Mouse (Mus musculus) MEL (cell line): Measurements from ENCODE around the gene Fars2. TPM values are rescaled to one million over a fixed set of nuclear protein-coding genes. Genes with fewer than 3 reads are reported as not detected.

Experiments
- DNase-seq: peaks from one replicate; pipeline ENCODE4 v3.0.0; 2011; ENCODE audit warnings: low read depth, low spot score
- H3K27ac ChIP-seq: 2 replicates; pipeline ENCODE4 v1.5.1; 2012; ENCODE audit warnings: low read depth, mild to moderate bottlenecking, control low read depth, low read length, moderate library complexity; ENCODE audit not compliant: control insufficient read depth
- H3K27me3 ChIP-seq, 2 experiments: fragments of 150-350 bp in 1 of 2; sonication (generic) in 1 of 2; 2 replicates each; pipeline ENCODE4 v1.6.1; 2012; ENCODE audit warnings: low read length in 2 of 2, mild to moderate bottlenecking in 2 of 2, improper control_type of control experiment in 1 of 2, moderate library complexity in 1 of 2; ENCODE audit not compliant: insufficient read depth in 2 of 2, control insufficient read depth in 1 of 2
- H3K36me3 ChIP-seq, 2 experiments: 2 replicates each; pipeline ENCODE4 v1.6.1; 2012 to 2014; ENCODE audit warnings: low read length in 2 of 2, improper control_type of control experiment in 1 of 2, inconsistent platforms in 1 of 2, mild to moderate bottlenecking in 1 of 2; ENCODE audit not compliant: insufficient read depth in 2 of 2, control insufficient read depth in 1 of 2
- H3K4me1 ChIP-seq, 2 experiments: fragments of 150-350 bp in 1 of 2; sonication (generic) in 1 of 2; 2 replicates each; pipeline ENCODE4 v1.6.1; 2012; ENCODE audit warnings: low read length in 2 of 2, improper control_type of control experiment in 1 of 2, mild to moderate bottlenecking in 1 of 2; ENCODE audit not compliant: insufficient read depth in 2 of 2, control insufficient read depth in 1 of 2
- H3K4me3 ChIP-seq, 2 experiments: fragments of 150-350 bp in 1 of 2; sonication (generic) in 1 of 2; 2 replicates each; pipeline ENCODE4 v1.5.1; 2012; ENCODE audit warnings: low read depth in 2 of 2, low read length in 2 of 2, mild to moderate bottlenecking in 2 of 2, moderate library complexity in 2 of 2, control low read depth in 1 of 2, improper control_type of control experiment in 1 of 2; ENCODE audit not compliant: control insufficient read depth in 1 of 2, insufficient read depth in 1 of 2
- H3K79me2 ChIP-seq: 2 replicates; pipeline ENCODE4 v1.6.1; 2012; ENCODE audit warnings: mild to moderate bottlenecking, low read length, moderate library complexity; ENCODE audit not compliant: control insufficient read depth, poor library complexity, insufficient read depth
- H3K9ac ChIP-seq: 2 replicates; pipeline ENCODE4 v1.6.1; 2012; ENCODE audit warnings: low read depth, mild to moderate bottlenecking, control low read depth, low read length, moderate library complexity; ENCODE audit not compliant: control insufficient read depth, poor library complexity, severe bottlenecking
- H3K9me3 ChIP-seq: fragments of 150-350 bp; sonication (generic); replicated peaks from 2 replicates; pipeline ENCODE4 v1.6.1; 2012; ENCODE audit warnings: mild to moderate bottlenecking, low read length, improper control_type of control experiment, moderate library complexity; ENCODE audit not compliant: insufficient read depth
- GABPA ChIP-seq: IDR thresholded peaks from 2 replicates; pipeline ENCODE4 v1.6.1; 2012; ENCODE audit warnings: low read depth, mild to moderate bottlenecking, inconsistent platforms, low read length, improper control_type of control experiment, moderate library complexity
- GATA1 ChIP-seq: IDR thresholded peaks from 2 replicates; pipeline ENCODE4 v1.6.1; 2011; ENCODE audit warnings: low read depth, low read length, improper control_type of control experiment
- HCFC1 ChIP-seq: IDR thresholded peaks from 2 replicates; pipeline ENCODE4 v1.6.1; 2012; ENCODE audit warnings: low read depth, mild to moderate bottlenecking, inconsistent platforms, low read length, improper control_type of control experiment, moderate library complexity
- KAT2A ChIP-seq: conservative IDR thresholded peaks from 2 replicates; pipeline ENCODE4 v1.6.1; 2012; ENCODE audit warnings: low read depth, low read length, improper control_type of control experiment, inconsistent platforms
- MAZ ChIP-seq: IDR thresholded peaks from 2 replicates; pipeline ENCODE4 v1.6.1; 2012; ENCODE audit warnings: low read depth, mild to moderate bottlenecking, inconsistent platforms, low read length, improper control_type of control experiment
- MYC ChIP-seq: IDR thresholded peaks from 2 replicates; pipeline ENCODE4 v1.6.1; 2011; ENCODE audit warnings: low read depth, mild to moderate bottlenecking, low read length, improper control_type of control experiment, moderate library complexity
- NELFE ChIP-seq: IDR thresholded peaks from 2 replicates; pipeline ENCODE4 v1.6.1; 2011; ENCODE audit warnings: low read depth, low read length, improper control_type of control experiment
- POLR2AphosphoS2 ChIP-seq: IDR thresholded peaks from 2 replicates; pipeline ENCODE4 v1.6.1; 2011; ENCODE audit warnings: low read length, improper control_type of control experiment
- RCOR1 ChIP-seq: IDR thresholded peaks from 2 replicates; pipeline ENCODE4 v1.6.1; 2012; ENCODE audit warnings: low read depth, mild to moderate bottlenecking, inconsistent platforms, low read length, improper control_type of control experiment
- SIN3A ChIP-seq: IDR thresholded peaks from 2 replicates; pipeline ENCODE4 v1.6.1; 2012; ENCODE audit warnings: low read length, improper control_type of control experiment, inconsistent platforms
- SMC3 ChIP-seq: IDR thresholded peaks from 2 replicates; pipeline ENCODE4 v1.6.1; 2011; ENCODE audit warnings: low read depth, low read length, improper control_type of control experiment
- TAL1 ChIP-seq: IDR thresholded peaks from 2 replicates; pipeline ENCODE4 v1.6.1; 2012; ENCODE audit warnings: mild to moderate bottlenecking, inconsistent platforms, low read length, moderate library complexity, mixed read lengths
- TCF12 ChIP-seq: IDR thresholded peaks from 2 replicates; pipeline ENCODE4 v1.6.1; 2014; ENCODE audit warnings: low read depth, mild to moderate bottlenecking, inconsistent platforms, low read length, improper control_type of control experiment, moderate library complexity
- UBTF ChIP-seq: IDR thresholded peaks from 2 replicates; pipeline ENCODE4 v1.6.1; 2012; ENCODE audit warnings: low read depth, mild to moderate bottlenecking, inconsistent platforms, low read length, improper control_type of control experiment, moderate library complexity, borderline replicate concordance; ENCODE audit not compliant: insufficient read depth
- USF2 ChIP-seq, 2 experiments: IDR thresholded peaks; 2 replicates each; pipeline ENCODE4 v1.6.1; 2011 to 2012; ENCODE audit warnings: improper control_type of control experiment in 2 of 2, low read length in 2 of 2, borderline replicate concordance in 1 of 2, inconsistent platforms in 1 of 2, low read depth in 1 of 2, mild to moderate bottlenecking in 1 of 2; ENCODE audit not compliant: insufficient read depth in 1 of 2
- ZC3H11A ChIP-seq: IDR thresholded peaks from 2 replicates; pipeline ENCODE4 v1.6.1; 2012; ENCODE audit warnings: low read depth, mild to moderate bottlenecking, inconsistent platforms, low read length, improper control_type of control experiment
- ZKSCAN1 ChIP-seq: IDR thresholded peaks from 2 replicates; pipeline ENCODE4 v1.6.1; 2012; ENCODE audit warnings: low read depth, mild to moderate bottlenecking, inconsistent platforms, low read length, improper control_type of control experiment, moderate library complexity
- polyA plus RNA-seq, 2 experiments: library from polyadenylated mRNA; stranded (reverse) in 1 of 2; unstranded in 1 of 2; fragments of >175 nt in 1 of 2; fragments of >200 nt in 1 of 2; gene quantifications; 2 replicates each; pipeline versions ENCODE4 v1.2.1 to v1.2.4; 2012; ENCODE audit warnings: low replicate concordance in 2 of 2, low read depth in 1 of 2; ENCODE audit not compliant: insufficient read length in 2 of 2, insufficient read depth in 1 of 2, missing spikeins in 1 of 2
- total RNA-seq: library from RNA; depleted of rRNA; stranded (reverse); fragments of 300-350 nt; gene quantifications from 2 replicates; pipeline ENCODE4 v1.2.3, GENCODE M21; 2012

The Fars2 gene
- total and polyA plus RNA-seq, 3 experiments, result 32.6 to 39.2 TPM; not detected in 1

- Histone ChIP-seq H3K79me2 (no peaks in the 10 kb centered on the region), H3K4me1 (no peaks in the 10 kb centered on the region), H3K4me3 (no peak overlapping the region), H3K27ac (no peak overlapping the region), H3K9me3 (no peaks in the 10 kb centered on the region), H3K36me3 (no peaks in the 10 kb centered on the region), H3K9ac (no peak overlapping the region), H3K27me3 (no peaks in the 10 kb centered on the region)
- no peak for DNase-seq
- TF ChIP-seq GATA1, result no peak
- TF ChIP-seq TCF12, result no peak
- no peak for TF ChIP-seq KAT2A
- TF ChIP-seq UBTF, result no peak
Observed at GRCm38 (mm10) chr13:36430420-36431114, 313.4 kb downstream of the Fars2 start.

GRCm38 (mm10) chr13:36431974-36432518, 314.8 kb downstream of the Fars2 start:
- H3K27me3 ChIP-seq, result no peaks in the 10 kb centered on the region
- TF ChIP-seq ZC3H11A, result no peak
- no peak for TF ChIP-seq TAL1
- no peak for TF ChIP-seq GABPA
- TF ChIP-seq SMC3, result no peak
- TF ChIP-seq USF2 (IDR thresholded peaks at IDR 0.05; ENCODE audit: borderline replicate concordance in 1 of 2, insufficient read depth in 1 of 2, low read depth in 1 of 2, low read length in 2 of 2), result no peak
- no peak for TF ChIP-seq NELFE
- TF ChIP-seq POLR2AphosphoS2, result no peak
- TF ChIP-seq RCOR1, result no peak
- no peak for TF ChIP-seq MAZ
- no peak for TF ChIP-seq ZKSCAN1
- TF ChIP-seq HCFC1, result no peak
- TF ChIP-seq MYC, result no peak
- no peak for TF ChIP-seq SIN3A
- no peaks in the 10 kb centered on the region for H3K4me1 ChIP-seq
- DNase-seq, result no peak
- H3K4me3 ChIP-seq, result no peak overlapping the region
- H3K36me3 ChIP-seq, result no peaks in the 10 kb centered on the region
- H3K9me3 ChIP-seq, result no peaks in the 10 kb centered on the region
- H3K79me2 ChIP-seq, result no peaks in the 10 kb centered on the region
- no peak overlapping the region for H3K27ac ChIP-seq
- no peak overlapping the region for H3K9ac ChIP-seq
